Mouse (Mus musculus) forebrain, embryonic 13.5 days (tissue): Measurements from ENCODE around the gene Colec11. TPM values are rescaled to one million over a fixed set of nuclear protein-coding genes. Genes with fewer than 3 reads are reported as not detected.

Source experiments
- ATAC-seq: fragments of 200-750 bp; cut with Nextera tagmentation; 2 replicates; pipeline ENCODE4 v1.8.0; 2017
- H3K27ac ChIP-seq: fragments of 300-500 bp; sonication (generic); 2 replicates; pipeline ENCODE4 v1.5.1; 2015; ENCODE audit warnings: inconsistent platforms, mild to moderate bottlenecking, moderate library complexity
- H3K27me3 ChIP-seq: fragments of 300-500 bp; sonication (generic); 2 replicates; pipeline ENCODE4 v1.6.1; 2015; ENCODE audit warnings: mild to moderate bottlenecking, inconsistent platforms
- H3K36me3 ChIP-seq: fragments of 300-500 bp; sonication (generic); 2 replicates; pipeline ENCODE4 v1.6.1; 2015; ENCODE audit warnings: mild to moderate bottlenecking, inconsistent platforms; ENCODE audit not compliant: poor library complexity, severe bottlenecking
- H3K4me1 ChIP-seq: fragments of 300-500 bp; sonication (generic); 2 replicates; pipeline ENCODE4 v1.6.1; 2015; ENCODE audit warnings: inconsistent platforms
- H3K4me2 ChIP-seq: fragments of 300-500 bp; sonication (generic); 2 replicates; pipeline ENCODE4 v1.6.1; 2015; ENCODE audit warnings: inconsistent platforms, mild to moderate bottlenecking, moderate library complexity
- H3K4me3 ChIP-seq: fragments of 300-500 bp; sonication (generic); 2 replicates; pipeline ENCODE4 v1.5.1; 2015; ENCODE audit warnings: mild to moderate bottlenecking, inconsistent platforms
- H3K9ac ChIP-seq: fragments of 300-500 bp; sonication (generic); 2 replicates; pipeline ENCODE4 v1.6.1; 2015; ENCODE audit warnings: mild to moderate bottlenecking, inconsistent platforms
- H3K9me3 ChIP-seq: fragments of 300-500 bp; sonication (generic); replicated peaks from 2 replicates; pipeline ENCODE4 v1.6.1; 2016; ENCODE audit warnings: inconsistent platforms
- WGBS: fragments of 180-500 bp; shearing (Covaris S2); methylation state at CpG from one replicate; pipeline ENCODE4 v1.1.7; 2015; 5-methylcytosine and 5-hydroxymethylcytosine counted together
- polyA plus RNA-seq: library from polyadenylated mRNA; unstranded; fragments of >200 nt; fragmentation: Nextera tagmentation; extraction: Ambion mirVana; gene quantifications from 2 replicates; pipeline ENCODE4 v1.2.1, GENCODE M21; 2015

Gene Colec11
- polyA plus RNA-seq, 1 experiment from 2014 or later, result 0.18 TPM

DNA sequence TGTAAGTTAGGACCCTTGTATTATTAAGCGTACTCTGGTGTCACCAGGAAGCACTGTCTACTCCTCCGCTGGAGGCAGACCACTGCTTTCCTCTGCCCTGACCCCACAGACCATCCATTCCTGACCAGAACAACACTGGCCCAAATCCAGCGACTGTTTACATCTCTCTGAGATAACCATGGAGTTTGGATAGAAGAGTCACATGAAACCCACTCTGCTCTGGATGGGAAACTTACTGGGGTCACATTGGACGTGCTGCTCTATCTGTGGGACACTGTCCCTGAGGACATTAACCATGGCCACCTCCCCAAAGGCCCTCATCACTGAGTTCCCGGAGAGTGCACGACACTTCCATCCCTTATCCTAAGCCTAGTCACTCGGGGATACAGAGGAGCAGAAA, 2.2 kb upstream of the Colec11 start:
- no peak overlapping the region for H3K9ac ChIP-seq
- H3K27me3 ChIP-seq, result no peaks in the 10 kb centered on the region
- 85% methylated on average over 7 of the region's 7 CpGs for WGBS
- H3K4me2 ChIP-seq, result no peak overlapping the region
- no peak overlapping the region for H3K27ac ChIP-seq
- H3K9me3 ChIP-seq, result no peaks in the 10 kb centered on the region
- ATAC-seq, result no peak
- H3K36me3 ChIP-seq, result peaks cover 27% of the 10 kb centered on the region
- H3K4me1 ChIP-seq, result peaks cover 7% of the 10 kb centered on the region; the same call in 1 of the 2 replicates
- H3K4me3 ChIP-seq, result no peak overlapping the region

DNA sequence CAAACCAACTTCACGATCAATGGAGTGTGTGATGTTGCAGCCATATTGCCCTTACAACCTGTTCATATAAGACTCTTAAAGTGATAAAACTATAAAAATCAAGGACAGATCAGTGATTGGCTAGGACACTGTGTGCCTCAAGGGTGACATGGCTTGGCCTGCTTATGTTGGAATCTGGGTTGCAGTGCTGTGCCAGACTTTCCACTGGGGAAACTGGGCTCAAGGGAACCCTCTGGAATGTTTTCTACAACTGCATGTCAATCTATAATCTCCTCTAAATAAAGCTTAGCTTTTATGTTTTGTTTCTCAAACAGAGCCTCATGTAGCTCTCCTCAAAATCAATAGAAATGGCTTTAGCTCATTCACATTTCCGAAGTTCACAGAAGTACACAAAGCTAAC, 1.1 kb upstream of the Colec11 start:
- no peaks in the 10 kb centered on the region for H3K27me3 ChIP-seq
- WGBS, result 93% methylated on average over 2 of the region's 2 CpGs
- no peaks in the 10 kb centered on the region for H3K9me3 ChIP-seq
- peaks cover 7% of the 10 kb centered on the region; the same call in 1 of the 2 replicates for H3K4me1 ChIP-seq
- no peak for ATAC-seq
- no peak overlapping the region for H3K27ac ChIP-seq
- H3K4me2 ChIP-seq, result no peak overlapping the region
- peaks cover 15% of the 10 kb centered on the region for H3K36me3 ChIP-seq
- no peak overlapping the region for H3K9ac ChIP-seq
- H3K4me3 ChIP-seq, result no peak overlapping the region

DNA sequence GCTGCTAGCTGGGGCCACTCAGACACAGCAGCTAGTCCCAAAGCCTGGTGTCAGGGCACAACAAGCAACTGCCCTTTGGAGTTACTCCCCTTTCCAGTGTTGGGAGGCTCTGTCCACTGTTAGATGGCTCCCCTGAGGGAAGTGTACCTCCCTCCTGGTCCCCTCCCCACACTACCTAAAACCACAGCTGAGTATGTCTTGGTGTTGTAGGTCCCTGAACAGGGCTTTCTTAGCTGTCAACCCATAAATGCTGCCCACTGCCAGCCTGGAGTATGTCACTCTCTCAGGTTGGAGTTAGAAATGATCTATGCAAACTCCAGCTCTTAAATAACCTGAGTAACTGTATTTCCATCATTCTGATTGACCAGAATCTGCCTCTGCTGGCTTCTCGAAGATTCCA, 536 bp downstream of the Colec11 start:
- WGBS, result 92% methylated on average over 1 of the region's 1 CpGs
- Histone ChIP-seq H3K4me1 (peaks cover 7% of the 10 kb centered on the region; the same call in 1 of the 2 replicates), H3K4me2 (no peak overlapping the region), H3K27me3 (no peaks in the 10 kb centered on the region), H3K4me3 (no peak overlapping the region), H3K9me3 (no peaks in the 10 kb centered on the region), H3K27ac (no peak overlapping the region), H3K9ac (no peak overlapping the region), H3K36me3 (no peaks in the 10 kb centered on the region)
- no peak for ATAC-seq

DNA sequence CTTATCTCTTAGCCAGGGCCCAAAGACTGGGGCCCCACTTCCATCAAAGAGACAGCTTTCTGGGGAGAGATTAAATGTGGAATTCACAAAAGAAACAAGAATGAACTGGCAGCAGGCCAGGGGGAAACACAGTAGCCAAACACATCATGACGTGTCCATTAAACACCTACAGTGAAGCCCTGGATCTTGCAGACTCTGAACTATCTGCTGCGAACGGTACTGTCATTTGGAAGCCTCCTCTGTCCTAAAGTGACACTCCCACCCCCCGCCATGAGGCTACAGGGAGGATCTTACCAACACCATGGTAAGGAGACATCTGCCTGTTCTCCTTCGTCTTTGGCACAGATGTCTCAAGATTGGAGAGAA, 1.0 kb downstream of the Colec11 start:
- peaks cover 7% of the 10 kb centered on the region; the same call in 1 of the 2 replicates for H3K4me1 ChIP-seq
- no peak for ATAC-seq
- H3K4me3 ChIP-seq, result no peak overlapping the region
- H3K9me3 ChIP-seq, result no peaks in the 10 kb centered on the region
- no peaks in the 10 kb centered on the region for H3K27me3 ChIP-seq
- H3K27ac ChIP-seq, result no peak overlapping the region
- 56% methylated on average over 5 of the region's 5 CpGs for WGBS
- H3K36me3 ChIP-seq, result no peaks in the 10 kb centered on the region
- H3K9ac ChIP-seq, result no peak overlapping the region
- no peak overlapping the region for H3K4me2 ChIP-seq

DNA sequence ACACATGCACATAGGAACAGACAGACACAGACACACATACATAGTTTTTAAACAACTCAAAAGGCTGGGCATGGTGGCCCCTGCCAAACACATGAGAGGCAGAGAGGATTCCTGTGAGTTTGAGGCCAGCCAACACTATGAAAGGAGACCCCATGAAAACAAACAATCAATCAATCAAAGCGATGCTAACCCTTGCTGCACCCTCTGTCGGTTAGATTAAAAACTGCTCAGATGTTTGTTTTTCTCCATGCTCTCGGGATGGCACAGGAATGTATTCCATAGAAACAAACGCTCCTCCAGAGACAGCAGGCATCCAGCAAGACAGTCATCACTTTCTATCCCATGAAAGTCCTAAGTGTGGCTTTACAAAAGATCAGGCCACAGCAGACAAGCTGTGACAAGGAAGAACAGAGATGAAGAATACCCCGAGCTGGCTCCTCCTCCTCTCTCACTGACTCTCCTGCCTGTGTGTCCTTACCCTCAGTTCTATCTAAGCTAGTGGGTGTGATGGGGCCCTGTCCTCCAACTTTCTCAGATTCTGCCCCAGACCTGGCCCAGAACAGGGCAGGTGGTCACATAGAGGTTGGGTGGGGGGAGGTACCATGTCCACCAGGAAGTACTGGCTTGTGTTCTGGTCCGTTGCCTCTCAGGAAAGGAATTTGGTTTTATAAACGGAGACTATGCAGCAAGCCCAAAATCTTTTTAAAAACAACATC, 1.6 kb downstream of the Colec11 start:
- no peaks in the 10 kb centered on the region for H3K9me3 ChIP-seq
- no peaks in the 10 kb centered on the region for H3K27me3 ChIP-seq
- peaks cover 7% of the 10 kb centered on the region; the same call in 1 of the 2 replicates for H3K4me1 ChIP-seq
- H3K27ac ChIP-seq, result no peak overlapping the region
- no peak overlapping the region for H3K4me2 ChIP-seq
- no peak overlapping the region for H3K9ac ChIP-seq
- no peaks in the 10 kb centered on the region for H3K36me3 ChIP-seq
- ATAC-seq, result no peak
- 39% methylated on average over 7 of the region's 7 CpGs for WGBS
- H3K4me3 ChIP-seq, result no peak overlapping the region

DNA sequence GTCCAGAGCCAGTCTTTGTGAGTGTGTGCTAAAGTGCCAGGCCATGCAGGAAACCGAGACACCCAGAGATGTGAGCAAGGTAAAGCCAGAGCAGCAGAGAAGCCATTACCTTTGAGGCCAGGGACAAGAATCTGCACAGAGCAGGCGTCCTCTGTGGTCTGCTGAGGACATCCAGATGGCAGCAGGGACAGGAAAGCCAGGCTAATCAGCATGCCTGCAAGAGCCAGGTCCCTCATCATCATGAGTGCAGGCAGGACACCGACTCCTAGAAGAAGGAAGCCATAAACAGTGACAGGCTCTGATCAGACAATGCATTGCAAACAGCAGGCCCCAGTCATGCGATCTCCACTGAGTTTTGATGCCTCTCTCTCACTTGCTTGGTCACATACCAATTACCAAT, 5.9 kb downstream of the Colec11 start:
- Histone ChIP-seq H3K27me3 (no peaks in the 10 kb centered on the region), H3K27ac (no peak overlapping the region), H3K4me3 (no peak overlapping the region), H3K4me2 (no peak overlapping the region), H3K36me3 (no peaks in the 10 kb centered on the region), H3K9ac (no peak overlapping the region), H3K4me1 (peaks cover 7% of the 10 kb centered on the region; the same call in 1 of the 2 replicates), H3K9me3 (no peaks in the 10 kb centered on the region)
- 71% methylated on average over 4 of the region's 4 CpGs for WGBS
- ATAC-seq, result no peak

DNA sequence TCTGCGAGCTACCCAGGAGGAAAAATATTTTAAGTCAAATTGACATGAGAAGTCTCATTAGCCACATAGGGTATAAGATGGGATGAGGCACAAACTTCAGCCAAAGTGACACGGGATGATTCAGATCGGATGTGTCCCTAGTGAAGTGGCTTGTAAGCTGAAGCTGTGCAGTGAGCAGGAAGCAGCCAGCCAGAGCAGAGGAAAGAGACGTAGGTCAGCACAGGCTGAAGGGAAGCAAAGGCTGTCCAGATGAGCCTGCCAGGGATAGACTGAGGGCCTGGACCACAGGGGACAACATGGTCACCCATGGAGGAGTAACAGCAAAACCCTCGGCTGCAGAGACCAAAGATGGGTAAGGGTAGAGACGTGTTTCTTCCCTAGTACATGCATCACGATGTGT, 8.8 kb downstream of the Colec11 start:
- no peak overlapping the region for H3K9ac ChIP-seq
- H3K4me3 ChIP-seq, result no peak overlapping the region
- ATAC-seq, result no peak
- no peak overlapping the region; the same call in 1 of the 2 replicates for H3K27ac ChIP-seq
- no peaks in the 10 kb centered on the region for H3K9me3 ChIP-seq
- WGBS, result 79% methylated on average over 7 of the region's 7 CpGs
- no peaks in the 10 kb centered on the region for H3K36me3 ChIP-seq
- H3K4me1 ChIP-seq, result no peaks in the 10 kb centered on the region
- no peak overlapping the region for H3K4me2 ChIP-seq
- H3K27me3 ChIP-seq, result no peaks in the 10 kb centered on the region

GRCm38 (mm10) chr12:28612391-28612790, 10.8 kb downstream of the Colec11 start:
- no peak overlapping the region for H3K4me3 ChIP-seq
- H3K9ac ChIP-seq, result no peak overlapping the region
- H3K4me1 ChIP-seq, result peaks cover 13% of the 10 kb centered on the region
- WGBS, result 70% methylated on average over 6 of the region's 6 CpGs
- H3K27ac ChIP-seq, result no peak overlapping the region
- H3K9me3 ChIP-seq, result no peaks in the 10 kb centered on the region
- H3K4me2 ChIP-seq, result no peak overlapping the region
- no peak for ATAC-seq
- no peaks in the 10 kb centered on the region for H3K36me3 ChIP-seq
- no peaks in the 10 kb centered on the region for H3K27me3 ChIP-seq

- peak overlapping the region; percentile 1; the same call in 1 of the 2 replicates for H3K9ac ChIP-seq
- peaks cover 24% of the 10 kb centered on the region for H3K4me1 ChIP-seq
- H3K27me3 ChIP-seq, result no peaks in the 10 kb centered on the region
- ATAC-seq, result peak; percentile 84
- H3K36me3 ChIP-seq, result no peaks in the 10 kb centered on the region
- WGBS, result 43% methylated on average over 17 of the region's 17 CpGs
- 0 out of 2 replicates have a peak overlapping the region, but pooled peaks have one; percentile 0 for H3K4me3 ChIP-seq
- H3K9me3 ChIP-seq, result no peaks in the 10 kb centered on the region
- H3K27ac ChIP-seq, result peak overlapping the region; percentile 72
- H3K4me2 ChIP-seq, result peak overlapping the region; percentile 33
Observed at GRCm38 (mm10) chr12:28607546-28608305, 15.5 kb downstream of the Colec11 start.

DNA sequence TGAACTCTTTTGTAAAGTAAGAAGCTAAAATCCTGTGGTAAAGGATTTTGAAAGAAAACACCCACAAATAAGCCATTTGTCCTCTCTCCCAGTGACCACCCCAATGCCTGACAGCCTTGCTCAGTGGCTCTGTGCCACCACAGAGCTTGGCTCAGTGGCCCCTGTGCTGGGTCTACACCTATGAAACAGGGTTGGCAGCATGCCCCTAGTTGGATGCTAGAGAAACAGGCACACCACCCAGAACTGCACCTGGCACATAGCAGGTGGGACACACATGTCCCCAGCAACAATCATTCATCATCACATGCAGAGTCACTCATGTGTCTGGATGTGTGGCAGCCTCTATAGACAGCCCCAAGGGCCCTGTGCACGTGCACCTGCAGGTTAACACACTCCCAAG, 19.7 kb downstream of the Colec11 start:
- no peak overlapping the region for H3K4me3 ChIP-seq

DNA sequence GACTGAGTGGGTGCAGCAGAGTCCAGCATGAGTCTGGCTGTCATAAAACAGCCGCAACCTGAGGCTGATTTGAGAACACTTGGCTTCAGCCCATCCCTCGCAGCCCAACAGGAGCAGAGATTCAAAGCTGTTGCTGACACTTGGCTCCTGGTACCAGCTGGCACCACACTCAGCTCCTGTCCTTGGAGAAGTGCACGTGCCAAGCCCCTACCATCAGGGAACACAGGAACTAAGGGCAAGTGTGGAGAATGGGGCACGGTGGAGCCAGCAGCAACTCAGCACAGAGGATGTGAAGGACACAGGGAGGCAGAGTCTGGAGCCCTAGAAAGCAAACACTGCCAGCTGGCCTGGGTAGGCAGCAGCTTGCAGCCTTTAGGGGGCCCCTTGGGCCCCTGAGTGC, 20.9 kb downstream of the Colec11 start:
- peak; percentile 82 for ATAC-seq
- Histone ChIP-seq H3K4me3 (no peak overlapping the region), H3K27ac (peak overlapping the region; percentile 32; the same call in 1 of the 2 replicates), H3K4me1 (peaks cover 31% of the 10 kb centered on the region), H3K27me3 (no peaks in the 10 kb centered on the region), H3K9ac (no peak overlapping the region), H3K9me3 (no peaks in the 10 kb centered on the region), H3K4me2 (no peak overlapping the region), H3K36me3 (no peaks in the 10 kb centered on the region)
- WGBS, result 7% methylated on average over 4 of the region's 4 CpGs

More for the DNA sequence above, 19.7 kb downstream of the Colec11 start:
- no peak overlapping the region for H3K4me2 ChIP-seq
- 65% methylated on average over 1 of the region's 1 CpGs for WGBS
- H3K9me3 ChIP-seq, result no peaks in the 10 kb centered on the region
- H3K27ac ChIP-seq, result no peak overlapping the region
- peaks cover 37% of the 10 kb centered on the region for H3K4me1 ChIP-seq
- ATAC-seq, result no peak
- H3K27me3 ChIP-seq, result no peaks in the 10 kb centered on the region
- H3K9ac ChIP-seq, result no peak overlapping the region
- H3K36me3 ChIP-seq, result no peaks in the 10 kb centered on the region

DNA sequence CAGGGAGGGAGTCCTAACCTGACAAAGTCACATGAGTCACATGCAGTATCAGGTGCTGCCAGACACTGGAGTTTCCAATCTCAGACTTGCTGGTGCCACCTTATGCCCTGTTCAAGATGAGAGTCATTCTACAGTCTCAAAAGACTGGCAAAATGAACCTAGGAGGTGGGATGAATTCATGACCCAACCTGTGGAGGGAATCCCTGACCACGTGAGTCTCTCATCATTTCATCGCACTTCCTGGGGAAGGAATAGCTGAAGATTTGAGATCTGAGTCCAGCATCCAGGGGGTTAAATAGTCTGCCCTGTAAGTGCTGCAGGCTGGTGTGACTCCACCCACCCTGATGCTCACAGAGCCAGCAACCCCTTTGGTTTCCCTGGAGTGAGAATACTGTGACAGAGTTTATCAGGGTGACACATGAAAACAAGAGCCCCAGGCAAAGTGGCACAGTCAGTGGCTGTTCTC, 24.6 kb downstream of the Colec11 start:
- Histone ChIP-seq H3K27me3 (no peaks in the 10 kb centered on the region), H3K4me1 (peaks cover 28% of the 10 kb centered on the region), H3K36me3 (no peaks in the 10 kb centered on the region), H3K4me2 (no peak overlapping the region), H3K27ac (no peak overlapping the region), H3K9me3 (no peaks in the 10 kb centered on the region), H3K4me3 (no peak overlapping the region), H3K9ac (no peak overlapping the region)
- WGBS, result 63% methylated on average over 2 of the region's 2 CpGs
- no peak for ATAC-seq
